Mouse (Mus musculus) kidney, adult 2 months (tissue): ENCODE results near the gene Ttyh1. TPM values are rescaled to one million over a fixed set of nuclear protein-coding genes. Genes with fewer than 3 reads are reported as not detected.

Experiments used
- DNase-seq: peaks from one replicate; pipeline ENCODE4 v3.0.0; 2021
- H3K27ac ChIP-seq: fragments of 200-500 bp; 2 replicates; pipeline ENCODE4 v1.5.1; 2012; ENCODE audit warnings: low read depth, low read length, control low read depth, inconsistent platforms; ENCODE audit not compliant: insufficient read depth
- H3K27me3 ChIP-seq: fragments of 200-500 bp; replicated peaks from 2 replicates; pipeline ENCODE4 v1.6.1; 2012; ENCODE audit warnings: mild to moderate bottlenecking, moderate library complexity, low read length, inconsistent platforms; ENCODE audit not compliant: control insufficient read depth, insufficient read depth
- H3K36me3 ChIP-seq: fragments of 200-500 bp; 2 replicates; pipeline ENCODE4 v1.6.1; 2012; ENCODE audit warnings: mild to moderate bottlenecking, moderate library complexity, low read length, inconsistent platforms; ENCODE audit not compliant: control insufficient read depth, insufficient read depth
- H3K4me1 ChIP-seq: fragments of 200-500 bp; 2 replicates; pipeline ENCODE4 v1.6.1; 2011; ENCODE audit warnings: low read length; ENCODE audit not compliant: control insufficient read depth, insufficient read depth
- H3K4me3 ChIP-seq: fragments of 200-500 bp; 2 replicates; pipeline ENCODE4 v1.5.1; 2011; ENCODE audit warnings: mild to moderate bottlenecking, low read depth, low read length, control low read depth; ENCODE audit not compliant: insufficient read depth
- CTCF ChIP-seq: fragments of 200-500 bp; conservative IDR thresholded peaks from 2 replicates; pipeline ENCODE4 v1.5.1; 2011; ENCODE audit warnings: low read depth, mild to moderate bottlenecking, control low read depth, low read length, moderate library complexity, mixed read lengths; ENCODE audit not compliant: insufficient read depth, insufficient read length
- POLR2A ChIP-seq: fragments of 200-500 bp; IDR thresholded peaks from one replicate; pipeline ENCODE4 v1.6.1; 2011; ENCODE audit warnings: low read depth, low read length, control low read depth
- WGBS: fragments of 180-500 bp; shearing (Covaris S2); methylation state at CpG from one replicate; pipeline ENCODE4 v1.1.7; 2018; 5-methylcytosine and 5-hydroxymethylcytosine counted together
- polyA plus RNA-seq: library from polyadenylated mRNA; depleted of rRNA; stranded (reverse); fragments of >200 nt; gene quantifications from 2 replicates; pipeline ENCODE4 v1.2.3, GENCODE M21; 2012

The Ttyh1 gene
- polyA plus RNA-seq, 1 experiment: 2.8 TPM

GRCm38 (mm10) chr7:4085562-4085961, 33.6 kb upstream of the Ttyh1 start:
- H3K4me3 ChIP-seq: no peak overlapping the region
- H3K27ac ChIP-seq: no peak overlapping the region
- TF ChIP-seq CTCF: no peak
- no peak for TF ChIP-seq POLR2A

DNA sequence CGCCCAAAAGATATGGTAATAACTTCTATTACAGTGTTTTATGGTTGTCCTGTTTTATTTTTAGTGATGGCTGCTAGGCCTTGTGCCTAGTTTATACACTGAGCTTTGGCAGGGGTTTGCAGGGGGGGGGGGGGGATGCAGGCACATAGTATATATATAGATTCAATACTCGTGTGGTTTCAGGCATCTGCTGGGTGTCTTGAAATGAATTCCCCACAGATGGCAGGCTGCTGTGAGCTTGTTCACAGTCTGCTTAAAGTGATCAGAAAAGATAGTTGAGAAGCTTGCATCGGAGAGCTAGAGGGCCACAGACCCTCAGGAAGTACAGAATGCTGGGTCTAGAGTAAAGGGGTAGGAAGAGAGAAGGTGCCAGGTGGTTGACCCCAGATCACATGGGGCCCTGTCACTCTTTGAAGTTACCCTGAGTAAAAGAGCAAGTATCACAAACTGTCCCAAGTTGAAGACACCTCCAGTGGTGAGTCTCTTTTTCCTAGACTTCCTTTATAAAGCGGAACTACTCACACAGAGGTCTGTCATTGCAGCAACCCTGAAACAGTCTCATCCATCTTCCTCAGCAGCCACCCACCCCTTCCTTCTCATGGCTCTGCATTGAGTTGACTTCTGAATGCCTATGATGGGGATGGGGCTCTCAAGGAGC, 31.8 kb upstream of the Ttyh1 start:
- Histone ChIP-seq H3K27ac (no peak overlapping the region), H3K36me3 (no peaks in the 10 kb centered on the region), H3K27me3 (no peaks in the 10 kb centered on the region), H3K4me1 (0 out of 2 replicates have a peak, but pooled peaks cover 4% of the 10 kb centered on the region), H3K4me3 (no peak overlapping the region)
- 78% methylated on average over 4 of the region's 4 CpGs for WGBS
- no peak for DNase-seq
- no peak for TF ChIP-seq CTCF
- TF ChIP-seq POLR2A: no peak

More at GRCm38 (mm10) chr7:4085562-4085961, 33.6 kb upstream of the Ttyh1 start:
- no peaks in the 10 kb centered on the region for H3K27me3 ChIP-seq
- no peak for DNase-seq
- no peaks in the 10 kb centered on the region for H3K36me3 ChIP-seq
- H3K4me1 ChIP-seq: peaks cover 8% of the 10 kb centered on the region; the same call in 1 of the 2 replicates

- H3K27me3 ChIP-seq: no peaks in the 10 kb centered on the region
- no peaks in the 10 kb centered on the region for H3K36me3 ChIP-seq
- 78% methylated on average over 6 of the region's 6 CpGs for WGBS
- no peak for DNase-seq
- TF ChIP-seq POLR2A: no peak
- TF ChIP-seq CTCF: no peak
- H3K4me1 ChIP-seq: 0 out of 2 replicates have a peak, but pooled peaks cover 2% of the 10 kb centered on the region
- no peak overlapping the region for H3K4me3 ChIP-seq
- H3K27ac ChIP-seq: no peak overlapping the region
These were observed 31.2 kb upstream of the Ttyh1 start for GRCm38 (mm10) chr7:4087896-4088480.

GRCm38 (mm10) chr7:4088679-4089078, 30.5 kb upstream of the Ttyh1 start:
- WGBS: 81% methylated on average over 2 of the region's 2 CpGs
- Histone ChIP-seq H3K4me1 (no peaks in the 10 kb centered on the region), H3K27me3 (no peaks in the 10 kb centered on the region), H3K27ac (no peak overlapping the region), H3K36me3 (no peaks in the 10 kb centered on the region), H3K4me3 (no peak overlapping the region)
- TF ChIP-seq CTCF: no peak
- TF ChIP-seq POLR2A: no peak
- no peak for DNase-seq

GRCm38 (mm10) chr7:4091170-4091569, 28.0 kb upstream of the Ttyh1 start:
- 56% methylated on average over 8 of the region's 8 CpGs for WGBS

GRCm38 (mm10) chr7:4098301-4098700, 20.9 kb upstream of the Ttyh1 start:
- DNase-seq: no peak
- TF ChIP-seq CTCF (no peak), POLR2A (no peak)
- H3K36me3 ChIP-seq: no peaks in the 10 kb centered on the region
- no peak overlapping the region for H3K4me3 ChIP-seq
- no peaks in the 10 kb centered on the region for H3K4me1 ChIP-seq
- no peak overlapping the region for H3K27ac ChIP-seq
- no peaks in the 10 kb centered on the region for H3K27me3 ChIP-seq
- 82% methylated on average over 2 of the region's 2 CpGs for WGBS

More at GRCm38 (mm10) chr7:4091170-4091569, 28.0 kb upstream of the Ttyh1 start:
- Histone ChIP-seq H3K27me3 (no peaks in the 10 kb centered on the region), H3K36me3 (no peaks in the 10 kb centered on the region), H3K4me1 (no peaks in the 10 kb centered on the region), H3K4me3 (no peak overlapping the region), H3K27ac (no peak overlapping the region)
- TF ChIP-seq POLR2A: no peak
- TF ChIP-seq CTCF: no peak
- DNase-seq: no peak

DNA sequence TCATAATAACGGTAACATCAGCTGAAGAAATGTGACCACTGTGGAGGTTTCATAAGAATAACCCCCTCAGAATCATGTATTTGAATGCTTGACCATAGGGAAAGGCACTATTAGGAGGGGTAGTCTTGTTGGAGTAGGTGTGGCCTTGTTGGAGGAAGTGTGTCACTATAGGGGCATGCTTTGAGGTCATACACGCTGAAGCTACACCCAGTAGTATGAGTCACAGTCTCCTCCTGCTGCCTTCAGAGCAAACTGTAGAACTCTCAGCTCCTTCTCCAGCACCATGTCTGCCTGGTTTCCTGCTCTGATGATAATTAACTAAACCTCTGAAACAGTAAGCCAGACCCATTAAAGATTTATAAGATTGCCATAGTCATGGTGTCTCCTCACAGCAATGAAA, 20.4 kb upstream of the Ttyh1 start:
- no peak for TF ChIP-seq POLR2A
- no peak for TF ChIP-seq CTCF

More for the DNA sequence above, 20.4 kb upstream of the Ttyh1 start:
- Histone ChIP-seq H3K36me3 (no peaks in the 10 kb centered on the region), H3K4me1 (no peaks in the 10 kb centered on the region), H3K27ac (no peak overlapping the region), H3K27me3 (no peaks in the 10 kb centered on the region), H3K4me3 (no peak overlapping the region)
- 59% methylated on average over 2 of the region's 2 CpGs for WGBS
- DNase-seq: no peak
